Mouse (Mus musculus): ENCODE measurements at regions not wholly inside any gene's neighbourhood (a gene's known extent, or its start where the extent isn't known, plus 50 kb on each side); places are given as distances from the start of the nearest gene placed in this dataset.

DNA sequence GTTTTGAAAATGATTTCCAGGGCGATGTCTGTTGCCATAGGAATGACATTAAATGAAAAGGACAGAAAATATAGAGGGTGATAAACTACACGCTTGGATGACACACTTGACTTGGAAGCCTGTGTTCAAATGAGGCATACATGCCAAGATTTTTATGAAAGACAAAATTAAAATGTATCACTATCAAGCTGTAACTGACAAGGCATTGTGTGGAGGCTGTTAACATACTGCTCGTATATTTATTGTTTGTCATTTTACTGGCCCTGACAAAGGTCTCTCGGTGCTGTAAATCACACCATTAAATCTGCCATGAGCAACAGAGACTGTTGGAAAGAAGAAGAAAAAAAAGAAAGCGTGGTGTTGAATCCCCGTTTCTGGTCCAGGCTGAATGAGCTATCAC lies 395.3 kb upstream of the Sall1 start:
- TF ChIP-seq CTCF (IDR thresholded peaks at IDR 0.05; ENCODE audit: extremely low read depth, insufficient read length, insufficient replicate concordance, low read depth, low read length) (no peak), POLR2A (IDR thresholded peaks at IDR 0.05; ENCODE audit: low read depth, low read length) (no peak)

Measured in small intestine, adult 2 months (tissue).